Mouse (Mus musculus): ENCODE data around the gene Coa4. TPM values are rescaled to one million over a fixed set of nuclear protein-coding genes. Genes with fewer than 3 reads are reported as not detected.

Gene Coa4
- polyA plus RNA-seq, 2 experiments, result 15.5 to 22.3 TPM

- Histone ChIP-seq H3K4me1 (ENCODE audit: control insufficient read depth, insufficient read depth, low read length) (peaks cover 27% of the 10 kb centered on the region), H3K9me3 (ENCODE audit: control insufficient read depth, low read length) (no peaks in the 10 kb centered on the region), H3K27me3 (ENCODE audit: control insufficient read depth, insufficient read depth, low read length) (no peaks in the 10 kb centered on the region), H3K4me3 (replicated peaks; ENCODE audit: low read length) (no peak overlapping the region), H3K36me3 (ENCODE audit: control insufficient read depth, insufficient read depth, low read length) (peaks cover 17% of the 10 kb centered on the region), H3K9ac (ENCODE audit: low read depth, low read length, severe bottlenecking) (no peak overlapping the region), H3K4me2 (replicated peaks; ENCODE audit: low read depth, low read length, severe bottlenecking) (no peak overlapping the region), H3K27ac (replicated peaks; ENCODE audit: low read depth, low read length) (no peak overlapping the region)
- DNase-seq (ENCODE audit: low spot score), result no peak
- WGBS, result 96% methylated on average over 9 of the region's 9 CpGs
- no peak for ATAC-seq (ENCODE audit: low FRiP score, low read depth)
- TF ChIP-seq POLR2A (IDR thresholded peaks at IDR 0.05; ENCODE audit: borderline replicate concordance, extremely low read depth, insufficient read depth, insufficient read length), result no peak
Observed at GRCm38 (mm10) chr7:100496791-100497190, 40.1 kb upstream of the Coa4 start.

- no peak overlapping the region for H3K4me2 ChIP-seq (replicated peaks; ENCODE audit: low read depth, low read length, severe bottlenecking)
- H3K36me3 ChIP-seq (ENCODE audit: control insufficient read depth, insufficient read depth, low read length), result peaks cover 17% of the 10 kb centered on the region
- H3K27me3 ChIP-seq (ENCODE audit: control insufficient read depth, insufficient read depth, low read length), result no peaks in the 10 kb centered on the region
- no peaks in the 10 kb centered on the region for H3K9me3 ChIP-seq (ENCODE audit: control insufficient read depth, low read length)
- no peak overlapping the region for H3K9ac ChIP-seq (ENCODE audit: low read depth, low read length, severe bottlenecking)
- DNase-seq (ENCODE audit: low spot score) (no peak), ATAC-seq (ENCODE audit: low FRiP score, low read depth) (no peak)
- H3K27ac ChIP-seq (replicated peaks; ENCODE audit: low read depth, low read length), result no peak overlapping the region
- 72% methylated on average over 4 of the region's 4 CpGs for WGBS
- H3K4me3 ChIP-seq (replicated peaks; ENCODE audit: low read length), result no peak overlapping the region
- peaks cover 24% of the 10 kb centered on the region for H3K4me1 ChIP-seq (ENCODE audit: control insufficient read depth, insufficient read depth, low read length)
- TF ChIP-seq POLR2A (IDR thresholded peaks at IDR 0.05; ENCODE audit: borderline replicate concordance, extremely low read depth, insufficient read depth, insufficient read length), result no peak
Observed at GRCm38 (mm10) chr7:100497402-100497801, 39.5 kb upstream of the Coa4 start.

GRCm38 (mm10) chr7:100497982-100498381, 38.9 kb upstream of the Coa4 start:
- TF ChIP-seq POLR2A (IDR thresholded peaks at IDR 0.05; ENCODE audit: borderline replicate concordance, extremely low read depth, insufficient read depth, insufficient read length), result no peak
- Histone ChIP-seq H3K9ac (ENCODE audit: low read depth, low read length, severe bottlenecking) (no peak overlapping the region), H3K27me3 (ENCODE audit: control insufficient read depth, insufficient read depth, low read length) (no peaks in the 10 kb centered on the region), H3K36me3 (ENCODE audit: control insufficient read depth, insufficient read depth, low read length) (peaks cover 17% of the 10 kb centered on the region), H3K4me1 (ENCODE audit: control insufficient read depth, insufficient read depth, low read length) (peaks cover 20% of the 10 kb centered on the region), H3K4me2 (replicated peaks; ENCODE audit: low read depth, low read length, severe bottlenecking) (no peak overlapping the region), H3K27ac (replicated peaks; ENCODE audit: low read depth, low read length) (no peak overlapping the region), H3K9me3 (ENCODE audit: control insufficient read depth, low read length) (no peaks in the 10 kb centered on the region), H3K4me3 (replicated peaks; ENCODE audit: low read length) (no peak overlapping the region)
- DNase-seq (ENCODE audit: low spot score), result no peak
- no peak for ATAC-seq (ENCODE audit: low FRiP score, low read depth)
- WGBS, result 95% methylated on average over 11 of the region's 13 CpGs

GRCm38 (mm10) chr7:100499465-100499864, 37.4 kb upstream of the Coa4 start:
- no peak overlapping the region for H3K9ac ChIP-seq (ENCODE audit: low read depth, low read length, severe bottlenecking)
- no peaks in the 10 kb centered on the region for H3K9me3 ChIP-seq (ENCODE audit: control insufficient read depth, low read length)
- peaks cover 16% of the 10 kb centered on the region for H3K4me1 ChIP-seq (ENCODE audit: control insufficient read depth, insufficient read depth, low read length)
- peaks cover 17% of the 10 kb centered on the region for H3K36me3 ChIP-seq (ENCODE audit: control insufficient read depth, insufficient read depth, low read length)
- ATAC-seq (ENCODE audit: low FRiP score, low read depth) (no peak), DNase-seq (ENCODE audit: low spot score) (no peak)
- no peak overlapping the region for H3K27ac ChIP-seq (replicated peaks; ENCODE audit: low read depth, low read length)
- no peak overlapping the region for H3K4me3 ChIP-seq (replicated peaks; ENCODE audit: low read length)
- no peak overlapping the region for H3K4me2 ChIP-seq (replicated peaks; ENCODE audit: low read depth, low read length, severe bottlenecking)
- H3K27me3 ChIP-seq (ENCODE audit: control insufficient read depth, insufficient read depth, low read length), result no peaks in the 10 kb centered on the region
- TF ChIP-seq POLR2A (IDR thresholded peaks at IDR 0.05; ENCODE audit: borderline replicate concordance, extremely low read depth, insufficient read depth, insufficient read length), result no peak

- H3K27me3 ChIP-seq (ENCODE audit: control insufficient read depth, insufficient read depth, low read length), result no peaks in the 10 kb centered on the region
- WGBS, result 62% methylated on average over 16 of the region's 16 CpGs
- no peaks in the 10 kb centered on the region for H3K9me3 ChIP-seq (ENCODE audit: control insufficient read depth, low read length)
- no peak for TF ChIP-seq POLR2A (IDR thresholded peaks at IDR 0.05; ENCODE audit: borderline replicate concordance, extremely low read depth, insufficient read depth, insufficient read length)
- no peak for DNase-seq (ENCODE audit: low spot score)
- no peak overlapping the region for H3K9ac ChIP-seq (ENCODE audit: low read depth, low read length, severe bottlenecking)
- H3K4me1 ChIP-seq (ENCODE audit: control insufficient read depth, insufficient read depth, low read length), result peaks cover 9% of the 10 kb centered on the region
- H3K36me3 ChIP-seq (ENCODE audit: control insufficient read depth, insufficient read depth, low read length), result peaks cover 17% of the 10 kb centered on the region
- H3K4me2 ChIP-seq (replicated peaks; ENCODE audit: low read depth, low read length, severe bottlenecking), result no peak overlapping the region
- no peak overlapping the region for H3K4me3 ChIP-seq (replicated peaks; ENCODE audit: low read length)
- no peak overlapping the region for H3K27ac ChIP-seq (replicated peaks; ENCODE audit: low read depth, low read length)
- ATAC-seq (ENCODE audit: low FRiP score, low read depth), result no peak
Observed at GRCm38 (mm10) chr7:100500276-100500977, 36.4 kb upstream of the Coa4 start.

Measured in limb, embryonic 14.5 days (tissue).